26 mouse cellular contexts compared by ENCODE assay signal in genomic region chr7:73262526-73262925, GRCm38 (mm10).
DNase-seq lines count a peak whose midpoint lies in the region; ATAC-seq lines count a peak whose summit lies in the region.
"Had no signal": no experiment of that assay in that cellular context is flagged by ENCODE, and none has a peak within 500 bp of the region (broad histone marks: within the 10 kb centered on the region; RNA-seq: fewer than 3 reads in every experiment).

No protein-coding gene starts in this region.

- no peaks in the 10 kb centered on the region for H3K36me3 ChIP-seq in forebrain, embryonic 16.5 days (ENCODE audit: control insufficient read depth, insufficient read depth)
- no peaks in the 10 kb centered on the region for H3K36me3 ChIP-seq in forebrain, embryonic 13.5 days (ENCODE audit: poor library complexity, severe bottlenecking)
- no peaks in the 10 kb centered on the region for H3K36me3 ChIP-seq in midbrain, embryonic 14.5 days (ENCODE audit: control insufficient read depth, insufficient read depth, low read length)
- H3K36me3 ChIP-seq in midbrain, embryonic 15.5 days (replicated peaks), result no peaks in the 10 kb centered on the region
- H3K36me3 ChIP-seq: embryonic facial prominence, embryonic 15.5 days; heart, embryonic 12.5 days; heart, embryonic 15.5 days; hindbrain, embryonic 10.5 days had no signal

- no peaks in the 10 kb centered on the region for H3K9me3 ChIP-seq in forebrain, embryonic 16.5 days (ENCODE audit: control insufficient read depth, low read length)
- H3K9me3 ChIP-seq in forebrain, embryonic 13.5 days (replicated peaks), result no peaks in the 10 kb centered on the region
- H3K9me3 ChIP-seq in midbrain, embryonic 14.5 days (ENCODE audit: control insufficient read depth, low read length), result no peaks in the 10 kb centered on the region
- H3K9me3 ChIP-seq in midbrain, embryonic 15.5 days, result no peaks in the 10 kb centered on the region
- H3K9me3 ChIP-seq: embryonic facial prominence, embryonic 15.5 days; heart, embryonic 12.5 days; heart, embryonic 15.5 days; hindbrain, embryonic 10.5 days had no signal

- H3K27me3 ChIP-seq in forebrain, embryonic 16.5 days (replicated peaks; ENCODE audit: control insufficient read depth, insufficient read depth, low read length), result no peaks in the 10 kb centered on the region
- H3K27me3 ChIP-seq in forebrain, embryonic 13.5 days, result no peaks in the 10 kb centered on the region
- no peaks in the 10 kb centered on the region for H3K27me3 ChIP-seq in midbrain, embryonic 14.5 days (ENCODE audit: control insufficient read depth, insufficient read depth, low read length)
- no peaks in the 10 kb centered on the region for H3K27me3 ChIP-seq in midbrain, embryonic 15.5 days (replicated peaks)
- H3K27me3 ChIP-seq: embryonic facial prominence, embryonic 15.5 days; heart, embryonic 12.5 days; heart, embryonic 15.5 days had no signal

- 0 out of 2 replicates have a peak, but pooled peaks cover 2% of the 10 kb centered on the region for H3K4me1 ChIP-seq in forebrain, embryonic 16.5 days (replicated peaks; ENCODE audit: control insufficient read depth, insufficient read depth, low read length)
- H3K4me1 ChIP-seq in forebrain, embryonic 13.5 days, result 0 out of 2 replicates have a peak, but pooled peaks cover 2% of the 10 kb centered on the region
- 0 out of 2 replicates have a peak, but pooled peaks cover 8% of the 10 kb centered on the region for H3K4me1 ChIP-seq in midbrain, embryonic 14.5 days (ENCODE audit: control insufficient read depth, insufficient read depth, low read length)
- H3K4me1 ChIP-seq in midbrain, embryonic 15.5 days, result no peaks in the 10 kb centered on the region
- H3K4me1 ChIP-seq: heart, embryonic 12.5 days; heart, embryonic 15.5 days had no signal

- H3K9ac ChIP-seq in forebrain, embryonic 16.5 days (replicated peaks; ENCODE audit: low read depth, low read length), result no peak overlapping the region
- H3K9ac ChIP-seq in forebrain, embryonic 13.5 days, result no peak overlapping the region
- H3K9ac ChIP-seq in midbrain, embryonic 14.5 days (replicated peaks; ENCODE audit: low read length), result no peak overlapping the region
- no peak overlapping the region for H3K9ac ChIP-seq in midbrain, embryonic 15.5 days
- H3K9ac ChIP-seq: embryonic facial prominence, embryonic 15.5 days; heart, embryonic 12.5 days; heart, embryonic 15.5 days had no signal

- H3K4me3 ChIP-seq in forebrain, embryonic 16.5 days (replicated peaks; ENCODE audit: low read length), result no peak overlapping the region
- H3K4me3 ChIP-seq in forebrain, embryonic 13.5 days, result no peak overlapping the region
- no peak overlapping the region for H3K4me3 ChIP-seq in midbrain, embryonic 14.5 days (replicated peaks; ENCODE audit: low read depth, low read length)
- no peak overlapping the region for H3K4me3 ChIP-seq in midbrain, embryonic 15.5 days
- H3K4me3 ChIP-seq: embryonic facial prominence, embryonic 15.5 days; heart, embryonic 12.5 days; heart, embryonic 15.5 days; hindbrain, embryonic 10.5 days had no signal

- H3K4me2 ChIP-seq in forebrain, embryonic 16.5 days (ENCODE audit: low read length), result no peak overlapping the region
- no peak overlapping the region for H3K4me2 ChIP-seq in forebrain, embryonic 13.5 days
- no peak overlapping the region for H3K4me2 ChIP-seq in midbrain, embryonic 14.5 days (ENCODE audit: low read length)
- H3K4me2 ChIP-seq in midbrain, embryonic 15.5 days, result no peak overlapping the region
- H3K4me2 ChIP-seq: embryonic facial prominence, embryonic 15.5 days; heart, embryonic 12.5 days; heart, embryonic 15.5 days had no signal

- peak; percentile 57; the same call in 1 of the 2 replicates for ATAC-seq in forebrain, embryonic 16.5 days
- ATAC-seq in forebrain, embryonic 13.5 days, result no peak
- ATAC-seq in midbrain, embryonic 14.5 days (ENCODE audit: low FRiP score, low TSS enrichment), result no peak
- ATAC-seq in midbrain, embryonic 15.5 days (replicated peaks), result no peak
- ATAC-seq: CD4-positive, CD25-positive, alpha-beta regulatory T cell, adult 4 months; hindbrain, embryonic 16.5 days; inflammation-experienced regulatory T-cells, adult 6 months; intestine, embryonic 16.5 days had no signal

- peak; percentile 35 for DNase-seq in midbrain, embryonic 14.5 days
- DNase-seq in ZHBTc4 (ENCODE audit: low read depth, low spot score), result peak; percentile 23
- DNase-seq in retina, embryonic 14.5 days (ENCODE audit: low spot score), result peak; percentile 30
- DNase-seq in layer of hippocampus, postnatal 36 days, result no peak
- no peak for DNase-seq in urinary bladder, postnatal 4 days (ENCODE audit: low spot score in 2 of 2)
- DNase-seq: adrenal gland, adult 2 months; adrenal gland, postnatal 14 days; cerebellum, adult 11-12 months; cerebellum, adult 8-10 months; cerebellum, postnatal 10 days; cerebellum, postnatal 36 days; gastrocnemius, postnatal 25 days; heart, adult 18-20 months; heart, postnatal 10 days; heart, postnatal 36 days had no signal

- WGBS in forebrain, embryonic 16.5 days, result 21% methylated on average over 3 of the region's 3 CpGs
- WGBS in forebrain, embryonic 13.5 days, result 23% methylated on average over 3 of the region's 3 CpGs
- WGBS in midbrain, embryonic 14.5 days, result 12% methylated on average over 3 of the region's 3 CpGs
- WGBS in midbrain, embryonic 15.5 days, result 24% methylated on average over 3 of the region's 3 CpGs

- no peak overlapping the region for H3K27ac ChIP-seq in forebrain, embryonic 16.5 days (ENCODE audit: low read length)
- no peak overlapping the region for H3K27ac ChIP-seq in forebrain, embryonic 13.5 days
- no peak overlapping the region for H3K27ac ChIP-seq in midbrain, embryonic 14.5 days (replicated peaks; ENCODE audit: low read depth, low read length)
- H3K27ac ChIP-seq in midbrain, embryonic 15.5 days, result no peak overlapping the region
- H3K27ac ChIP-seq: embryonic facial prominence, embryonic 15.5 days; heart, embryonic 15.5 days had no signal

Comparison
In these comparisons a context has a peak if more than half of its experiments do, and no peak if none do; other contexts are left out.
1. DNase-seq: peak in midbrain, embryonic 14.5 days (single experiment), ZHBTc4 (single experiment) and retina, embryonic 14.5 days (single experiment); none in layer of hippocampus, postnatal 36 days (0 of 2) and urinary bladder, postnatal 4 days (0 of 2).